Mouse (Mus musculus) kidney, postnatal 4 days (tissue): Measurements from ENCODE around the gene Krt24.

Experiments
- DNase-seq, 2 experiments: peaks; one replicate each; pipeline ENCODE4 v3.0.0; 2021; ENCODE audit warnings: mixed read lengths in 2 of 2

Gene Krt24

GRCm38 (mm10) chr11:99284833-99285312 lies at the start of gene Krt24:
Gene Krt24 (minus strand): TSS chr11:99285262.
- peak in 1 of 2 experiments; percentile 5 for DNase-seq

- DNase-seq: peak; percentile 51
Observed at GRCm38 (mm10) chr11:99333426-99333825, 48.4 kb upstream of the Krt24 start.

GRCm38 (mm10) chr11:99329655-99330054 lies 44.6 kb upstream of the Krt24 start:
- no peak for DNase-seq

GRCm38 (mm10) chr11:99322851-99323250 lies 37.8 kb upstream of the Krt24 start, which contains the start of gene Krt25:
Gene Krt25 (minus strand): TSS chr11:99322951.
- DNase-seq: no peak

- DNase-seq: no peak
Observed at GRCm38 (mm10) chr11:99321094-99321493, 36.0 kb upstream of the Krt24 start.

GRCm38 (mm10) chr11:99319127-99319526 lies 34.1 kb upstream of the Krt24 start:
- no peak for DNase-seq

- peak in 1 of 2 experiments; percentile 29 for DNase-seq
Observed at GRCm38 (mm10) chr11:99316543-99316942, 31.5 kb upstream of the Krt24 start.

GRCm38 (mm10) chr11:99314594-99314993 lies 29.5 kb upstream of the Krt24 start:
- DNase-seq: no peak

GRCm38 (mm10) chr11:99310882-99311281 lies 25.8 kb upstream of the Krt24 start:
- DNase-seq: peak in 1 of 2 experiments; percentile 10

GRCm38 (mm10) chr11:99307579-99307978 lies 22.5 kb upstream of the Krt24 start:
- peak; percentile 76 to 79 for DNase-seq

- no peak for DNase-seq
Observed at GRCm38 (mm10) chr11:99295039-99295438, 10.0 kb upstream of the Krt24 start.

GRCm38 (mm10) chr11:99292846-99293245 lies 7.8 kb upstream of the Krt24 start:
- peak; percentile 58 to 72 for DNase-seq

GRCm38 (mm10) chr11:99284011-99284410 lies 1.1 kb downstream of the Krt24 start:
- no peak for DNase-seq

GRCm38 (mm10) chr11:99283334-99283733 lies 1.7 kb downstream of the Krt24 start:
- no peak for DNase-seq

GRCm38 (mm10) chr11:99281116-99281515 lies 3.9 kb downstream of the Krt24 start:
- DNase-seq: no peak

- DNase-seq: no peak
Observed at GRCm38 (mm10) chr11:99279986-99280385, 5.1 kb downstream of the Krt24 start.

- DNase-seq: no peak
Observed at GRCm38 (mm10) chr11:99276786-99277185, 8.3 kb downstream of the Krt24 start.

- no peak for DNase-seq
Observed at GRCm38 (mm10) chr11:99275624-99276023, 9.4 kb downstream of the Krt24 start.

GRCm38 (mm10) chr11:99272721-99273120 lies 12.3 kb downstream of the Krt24 start:
- no peak for DNase-seq

GRCm38 (mm10) chr11:99269192-99269591 lies 15.9 kb downstream of the Krt24 start:
- no peak for DNase-seq

GRCm38 (mm10) chr11:99265796-99266195 lies 19.3 kb downstream of the Krt24 start:
- peak; percentile 12 to 35 for DNase-seq

- peak in 1 of 2 experiments; percentile 34 for DNase-seq
Observed at GRCm38 (mm10) chr11:99265220-99265619, 19.8 kb downstream of the Krt24 start.

- no peak for DNase-seq
Observed at GRCm38 (mm10) chr11:99256213-99256612, 28.8 kb downstream of the Krt24 start.

GRCm38 (mm10) chr11:99255316-99255715 lies 29.7 kb downstream of the Krt24 start:
- DNase-seq: no peak

- DNase-seq: no peak
Observed at GRCm38 (mm10) chr11:99253893-99254292, 31.2 kb downstream of the Krt24 start.
